Mouse (Mus musculus) left cerebral cortex, adult 2 months (tissue): Measurements from ENCODE around the gene Lpcat3. TPM values are rescaled to one million over a fixed set of nuclear protein-coding genes. Genes with fewer than 3 reads are reported as not detected.
A peak's percentile ranks its signal among the peaks of the same experiment; 100 is the strongest.
"Not testable (repeated sequence)": the region's sequence is repeated elsewhere in the genome, so short reads cannot be mapped to it uniquely, and the experiment has no call there.

Experiments used
- DNase-seq, 2 experiments: peaks; one replicate each; pipeline ENCODE4 v3.0.0; 2021 to 2022; ENCODE audit warnings: low spot score in 2 of 2, mixed read lengths in 1 of 2; ENCODE audit errors: extremely low spot score in 1 of 2
- H3K27ac ChIP-seq: fragments of 200-600 bp; 2 replicates; pipeline ENCODE4 v1.8.1; 2022
- H3K4me3 ChIP-seq: fragments of 200-600 bp; 2 replicates; pipeline ENCODE4 v1.8.1; 2022
- CTCF ChIP-seq: fragments of 200-600 bp; IDR thresholded peaks from 2 replicates; pipeline ENCODE4 v1.8.1; 2022; ENCODE audit warnings: antibody characterized with exemption, mild to moderate bottlenecking, moderate library complexity
- intact Hi-C: fragments of 180-260 bp; cut with DNase I; formaldehyde crosslinking; loops from one replicate; pipeline ENCODE4 v1.15.1; 2025
- total RNA-seq, 2 experiments: library from RNA; stranded (reverse); gene quantifications; 2 replicates each; pipeline ENCODE4 v1.2.3; 2021

Gene Lpcat3
- total RNA-seq, 2 experiments from 2014 or later, result 20.5 to 21.5 TPM

DNA sequence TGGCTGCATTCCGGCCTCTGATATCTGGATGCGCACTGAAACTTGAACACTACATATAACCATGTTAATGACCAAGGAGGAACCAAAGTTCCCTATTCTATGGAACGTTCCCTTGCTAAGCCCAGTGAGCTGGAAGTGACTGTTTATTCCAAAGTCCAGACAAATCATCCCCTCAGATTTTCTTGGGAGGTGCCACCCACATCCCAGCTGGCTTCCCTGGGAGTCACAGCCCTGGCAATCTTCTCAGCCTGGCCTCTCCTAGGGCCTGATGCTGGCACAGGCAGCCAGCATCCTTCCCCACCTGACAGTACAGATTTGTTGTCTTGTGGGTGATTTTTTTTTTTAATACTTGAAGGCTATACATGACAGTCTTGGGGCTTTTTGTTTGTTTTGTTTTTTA is 16.7 kb downstream of the Lpcat3 start:
- H3K4me3 ChIP-seq, result no peak overlapping the region
- H3K27ac ChIP-seq, result no peak overlapping the region; the same call in 1 of the 2 replicates
- DNase-seq, result no peak
- no peak for TF ChIP-seq CTCF
- intact Hi-C loops, result no loop called here

DNA sequence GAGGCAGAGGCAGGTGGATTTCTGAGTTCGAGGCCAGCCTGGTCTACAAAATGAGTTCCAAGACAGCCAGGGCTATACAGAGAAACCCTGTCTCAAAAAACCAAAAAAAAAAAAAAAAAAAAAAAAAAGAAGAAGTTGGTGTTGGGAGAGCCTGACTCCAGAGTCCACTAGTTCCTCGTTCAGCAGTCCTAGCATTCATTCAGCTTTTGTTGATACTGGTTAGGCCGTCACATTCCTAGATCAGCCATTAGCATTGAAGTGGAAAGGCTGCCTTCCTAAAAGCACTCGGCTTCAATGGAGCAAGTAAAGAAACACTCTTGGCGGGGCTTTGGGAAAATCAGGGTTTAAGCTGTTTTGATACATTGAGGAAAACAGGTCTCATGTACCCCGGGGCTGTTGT is 19.5 kb downstream of the Lpcat3 start:
- intact Hi-C loops, DNase-seq, H3K27ac ChIP-seq, H3K4me3 ChIP-seq: not testable (repeated sequence)

DNA sequence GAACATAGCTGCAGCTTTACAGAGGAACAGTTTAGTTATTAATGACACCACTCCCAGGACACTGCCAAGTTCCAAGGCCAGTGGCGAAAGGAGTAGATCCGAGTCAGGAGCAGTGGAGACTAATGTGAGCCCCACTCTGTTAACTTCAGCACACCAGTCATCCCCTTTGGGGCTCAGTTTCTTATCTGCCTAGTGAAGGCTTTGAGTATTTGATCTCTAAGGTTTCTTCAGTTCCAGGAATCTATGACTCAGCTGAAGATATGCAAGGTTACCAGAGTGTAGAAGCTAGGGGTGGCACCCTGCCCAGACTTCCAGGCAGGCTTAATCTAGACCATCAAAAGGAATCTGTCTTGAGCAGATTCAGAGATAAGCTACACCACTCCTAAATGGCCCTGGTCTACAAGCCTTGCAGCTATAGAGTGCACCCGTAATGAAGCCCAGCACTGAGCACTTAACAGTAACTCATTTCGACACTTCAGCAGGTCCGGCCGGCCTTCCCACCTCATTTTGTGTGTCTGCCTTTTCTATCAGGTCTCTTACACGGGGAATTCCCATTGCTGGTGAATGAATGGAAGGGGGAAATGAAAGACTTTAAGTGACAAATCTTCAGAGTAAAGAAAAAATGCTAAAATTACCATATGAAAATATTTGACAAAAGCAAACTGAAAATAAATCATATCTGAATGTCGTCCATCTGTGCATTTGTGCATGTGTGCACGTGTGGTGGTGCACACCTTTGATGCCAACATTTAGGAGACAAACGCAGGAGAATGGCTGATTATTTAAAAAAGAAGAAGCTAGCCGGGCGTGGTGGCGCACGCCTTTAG is 21.0 kb downstream of the Lpcat3 start:
- Histone ChIP-seq H3K4me3 (no peak overlapping the region), H3K27ac (no peak overlapping the region; the same call in 1 of the 2 replicates)
- intact Hi-C loops, result no loop called here
- no peak for TF ChIP-seq CTCF
- DNase-seq, result no peak

GRCm38 (mm10) chr6:124685606-124686386 is 23.0 kb downstream of the Lpcat3 start:
- no peak for TF ChIP-seq CTCF
- intact Hi-C loops, result no loop called here
- DNase-seq, result no peak
- Histone ChIP-seq H3K27ac (no peak overlapping the region), H3K4me3 (no peak overlapping the region)

DNA sequence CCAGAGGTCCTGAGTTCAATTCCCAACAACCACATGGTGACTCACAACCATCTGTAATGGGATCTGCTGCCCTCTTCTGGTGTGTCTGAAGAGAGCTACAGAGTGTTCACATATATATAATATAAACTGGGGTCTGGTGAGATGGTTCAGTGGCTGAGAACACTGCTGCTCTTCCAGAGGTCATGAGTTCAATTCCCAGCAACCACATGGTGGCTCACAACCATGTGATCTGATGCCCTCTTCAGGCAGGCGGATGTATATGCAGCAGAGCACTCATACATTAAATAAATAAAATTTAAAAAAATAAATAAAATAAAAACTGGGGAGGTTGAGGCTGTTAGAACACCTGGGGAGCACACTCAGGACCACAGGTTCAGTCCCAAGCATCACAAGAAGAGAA is 23.8 kb downstream of the Lpcat3 start:
- DNase-seq, H3K27ac ChIP-seq, H3K4me3 ChIP-seq, intact Hi-C loops: not testable (repeated sequence)
- peak; percentile 35; the same call in 1 of the 2 replicates for TF ChIP-seq CTCF

- DNase-seq, result no peak
- intact Hi-C loops, result no loop called here
- no peak for TF ChIP-seq CTCF
- Histone ChIP-seq H3K27ac (no peak overlapping the region), H3K4me3 (no peak overlapping the region)
These were observed 25.4 kb downstream of the Lpcat3 start for GRCm38 (mm10) chr6:124688151-124688758.

DNA sequence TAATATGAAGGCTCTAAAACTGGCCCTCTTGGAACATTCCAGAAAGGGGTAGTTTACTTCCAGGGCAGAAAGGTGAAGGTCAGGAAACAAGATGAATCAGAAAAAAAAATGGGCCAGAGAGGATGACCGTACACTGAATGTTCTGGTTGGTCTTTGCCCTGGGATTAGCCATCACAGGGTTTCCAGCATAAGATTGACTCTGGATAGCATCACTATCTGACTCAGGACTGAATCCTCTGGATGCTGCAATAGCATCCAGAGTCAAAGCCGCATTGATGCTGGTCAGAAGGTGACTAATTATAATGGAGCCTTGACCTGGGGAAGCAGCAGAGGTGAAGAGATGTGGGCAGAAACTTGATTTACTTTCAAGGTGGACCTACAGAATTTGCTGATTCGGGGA is 26.2 kb downstream of the Lpcat3 start:
- intact Hi-C loops, result no loop called here
- DNase-seq, result no peak
- TF ChIP-seq CTCF, result no peak
- H3K27ac ChIP-seq, result no peak overlapping the region
- H3K4me3 ChIP-seq, result no peak overlapping the region

DNA sequence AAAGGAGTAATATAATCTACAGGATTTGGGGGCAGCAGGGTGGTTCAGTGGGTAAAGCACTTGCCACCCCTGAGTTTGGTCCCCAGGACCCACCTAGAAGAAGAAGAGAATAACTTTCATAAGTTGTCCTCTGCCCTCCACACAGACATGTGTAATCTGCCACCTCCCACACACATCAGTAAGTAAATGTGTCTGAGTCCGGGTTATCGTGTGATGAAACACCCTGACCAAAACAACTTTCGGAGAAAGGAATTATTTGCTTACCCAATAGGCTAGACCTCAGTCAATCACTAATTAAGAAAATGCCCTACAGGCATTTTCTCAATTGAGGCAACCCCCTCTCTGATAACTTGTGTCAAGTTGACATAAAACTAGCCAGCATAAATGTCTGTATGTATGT is 27.7 kb downstream of the Lpcat3 start:
- TF ChIP-seq CTCF, result no peak
- no peak overlapping the region for H3K27ac ChIP-seq
- no peak for DNase-seq
- intact Hi-C loops, result no loop called here
- H3K4me3 ChIP-seq, result no peak overlapping the region

DNA sequence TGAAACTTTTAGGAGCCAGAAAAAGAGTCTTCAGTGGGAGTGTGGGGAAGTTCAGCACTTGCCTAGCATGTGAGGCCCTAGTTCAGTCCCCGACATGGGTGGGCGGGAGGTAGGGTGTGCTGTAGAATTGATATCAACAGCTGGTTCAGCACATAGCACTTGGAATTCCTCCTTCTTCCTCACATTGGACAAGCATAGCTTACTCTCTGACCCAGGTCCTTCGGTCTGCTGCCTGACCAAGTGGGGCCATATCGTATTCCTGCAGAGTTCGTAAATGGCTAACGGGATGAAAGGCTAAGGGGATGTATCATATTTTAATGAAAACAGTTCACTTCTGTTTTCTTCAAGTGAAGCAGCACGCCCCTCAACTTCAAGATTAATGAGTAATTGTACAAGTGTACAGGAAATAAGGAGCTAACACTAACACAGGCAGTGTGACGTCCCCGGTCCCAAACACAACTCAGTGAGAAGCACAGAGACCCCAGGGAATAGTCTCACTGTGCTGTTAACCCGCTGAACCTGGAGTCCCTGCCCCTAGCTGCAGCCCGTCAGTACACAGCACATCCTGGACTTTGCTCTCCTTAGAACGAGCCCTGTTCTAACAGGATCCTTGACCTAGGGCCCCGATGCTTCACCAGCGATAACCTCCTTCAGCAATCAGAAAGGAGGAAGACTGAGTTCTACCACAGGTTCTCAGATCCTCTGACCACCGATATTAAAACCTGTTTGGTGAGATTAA is 30.6 kb downstream of the Lpcat3 start:
- intact Hi-C loops, result no loop called here
- H3K4me3 ChIP-seq, result no peak overlapping the region
- H3K27ac ChIP-seq, result peak overlapping the region; percentile 56
- no peak for DNase-seq
- no peak for TF ChIP-seq CTCF

- peak overlapping the region; percentile 58 for H3K27ac ChIP-seq
- DNase-seq, result peak; percentile 43 to 54
- intact Hi-C loops, result no loop called here
- no peak overlapping the region for H3K4me3 ChIP-seq
- no peak for TF ChIP-seq CTCF
These were observed 31.5 kb downstream of the Lpcat3 start for GRCm38 (mm10) chr6:124694166-124694955.
